Mouse (Mus musculus) effector memory CD4-positive, alpha-beta T cell, adult 7 months (primary cell): ENCODE results near the gene Pamr1. TPM values are rescaled to one million over a fixed set of nuclear protein-coding genes. Genes with fewer than 3 reads are reported as not detected.

ENCODE experiments used
- polyA plus RNA-seq: library from polyadenylated mRNA; unstranded; fragments of 100-300 nt; shearing (Covaris generic); gene quantifications from one replicate; pipeline ENCODE4 v1.2.1, GENCODE M21; 2017

The Pamr1 gene
- not detected for polyA plus RNA-seq

GRCm38 (mm10) chr2:102549611-102550266 lies at the start of gene Pamr1:
Gene Pamr1 (plus strand): TSS chr2:102550012.

GRCm38 (mm10) chr2:102658163-102658660 lies 108.4 kb downstream of the Pamr1 start, which contains the start of gene Slc1a2:
Gene Slc1a2 (plus strand): TSS chr2:102658659.

Other genes starting within 250 kb of the Pamr1 start
- 42.0 TPM for gene Trim44, start 142.2 kb upstream of the Pamr1 start, polyA plus RNA-seq
- not detected for gene Fjx1, start 97.5 kb upstream of the Pamr1 start, polyA plus RNA-seq
- not detected for gene Slc1a2, start 108.6 kb downstream of the Pamr1 start, polyA plus RNA-seq